Mouse (Mus musculus) forebrain, embryonic 15.5 days (tissue): ENCODE measurements around the gene Gm42417. TPM values are rescaled to one million over a fixed set of nuclear protein-coding genes. Genes with fewer than 3 reads are reported as not detected.

ENCODE experiments used
- ATAC-seq: fragments of 200-750 bp; cut with Nextera tagmentation; replicated peaks from 2 replicates; pipeline ENCODE4 v1.8.0; 2017; ENCODE audit warnings: mild to moderate bottlenecking, moderate TSS enrichment, moderate library complexity
- H3K27ac ChIP-seq: fragments of 300-500 bp; sonication (generic); replicated peaks from 2 replicates; pipeline ENCODE4 v1.5.1; 2015; ENCODE audit warnings: mild to moderate bottlenecking, inconsistent platforms
- H3K27me3 ChIP-seq: fragments of 300-500 bp; sonication (generic); 2 replicates; pipeline ENCODE4 v1.6.1; 2015; ENCODE audit warnings: inconsistent platforms
- H3K36me3 ChIP-seq: fragments of 300-500 bp; sonication (generic); 2 replicates; pipeline ENCODE4 v1.6.1; 2015; ENCODE audit warnings: mild to moderate bottlenecking, inconsistent platforms
- H3K4me1 ChIP-seq: fragments of 300-500 bp; sonication (generic); 2 replicates; pipeline ENCODE4 v1.6.1; 2015; ENCODE audit warnings: inconsistent platforms
- H3K4me2 ChIP-seq: fragments of 300-500 bp; sonication (generic); replicated peaks from 2 replicates; pipeline ENCODE4 v1.6.1; 2015; ENCODE audit warnings: mild to moderate bottlenecking, inconsistent platforms
- H3K4me3 ChIP-seq: fragments of 300-500 bp; sonication (generic); 2 replicates; pipeline ENCODE4 v1.5.1; 2015; ENCODE audit warnings: mild to moderate bottlenecking, inconsistent platforms
- H3K9ac ChIP-seq: fragments of 300-500 bp; sonication (generic); replicated peaks from 2 replicates; pipeline ENCODE4 v1.6.1; 2015; ENCODE audit warnings: mild to moderate bottlenecking, inconsistent platforms
- H3K9me3 ChIP-seq: fragments of 300-500 bp; sonication (generic); 2 replicates; pipeline ENCODE4 v1.6.1; 2016; ENCODE audit warnings: inconsistent platforms
- WGBS: fragments of 180-500 bp; shearing (Covaris S2); methylation state at CpG from one replicate; pipeline ENCODE4 v1.1.7; 2015; ENCODE audit warnings: mixed read lengths; 5-methylcytosine and 5-hydroxymethylcytosine counted together
- polyA plus RNA-seq: library from polyadenylated mRNA; unstranded; fragments of >200 nt; fragmentation: Nextera tagmentation; extraction: Ambion mirVana; gene quantifications from 2 replicates; pipeline ENCODE4 v1.2.1, GENCODE M21; 2015

The Gm42417 gene
- polyA plus RNA-seq, 1 experiment from 2014 or later, result not detected

DNA sequence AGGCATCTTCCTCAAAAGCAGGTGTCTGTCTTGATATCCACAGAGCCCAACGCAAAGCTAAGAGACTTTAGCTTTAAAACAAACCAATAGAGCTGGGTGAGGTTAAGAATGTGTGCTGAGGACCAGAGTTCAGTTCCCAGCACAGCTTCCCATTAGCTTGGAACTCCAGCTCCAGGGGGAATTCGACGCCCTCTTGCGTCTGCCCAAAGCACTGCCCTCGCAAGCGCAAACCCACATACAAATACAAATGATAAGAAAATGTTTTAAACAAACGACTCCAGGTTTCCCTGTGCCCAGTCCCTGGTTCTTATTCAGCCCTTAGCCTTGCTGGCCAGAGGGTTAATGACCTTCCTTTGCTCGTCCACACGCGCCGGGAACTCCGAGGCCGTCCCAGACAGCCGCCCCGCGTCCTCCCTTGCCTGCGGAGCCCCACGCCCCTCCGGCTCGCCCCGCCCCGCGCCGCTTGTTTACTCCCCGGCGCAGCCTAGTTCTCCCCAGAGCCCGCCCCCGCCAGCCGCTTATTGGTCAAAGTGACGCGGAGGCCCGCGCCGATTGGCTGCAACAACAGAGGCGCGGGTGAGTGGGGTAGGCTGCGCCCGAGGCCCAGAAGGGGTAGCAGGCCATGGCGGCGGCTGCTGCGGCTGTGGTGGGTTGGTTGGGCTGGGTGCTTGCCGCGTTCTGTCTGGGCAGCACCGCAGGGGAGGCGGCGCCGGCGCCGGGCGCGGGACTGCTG, 27.8 kb downstream of the Gm42417 start, which contains the start of gene Cnnm3:
Gene Cnnm3, plus strand, starts transcription at position 579 of the 733 bp plus-strand sequence.
- Histone ChIP-seq H3K27me3 (no peaks in the 10 kb centered on the region), H3K4me1 (peaks cover 29% of the 10 kb centered on the region), H3K4me3 (peak within 1 kb of the TSS; percentile 90), H3K27ac (peak within 1 kb of the TSS; percentile 99), H3K36me3 (peaks cover 5% of the 10 kb centered on the region; the same call in 1 of the 2 replicates), H3K9me3 (no peaks in the 10 kb centered on the region), H3K9ac (peak within 1 kb of the TSS; percentile 90), H3K4me2 (peak within 1 kb of the TSS; percentile 81)
- WGBS, result 3% methylated on average over 51 of the region's 51 CpGs
- peak; percentile 98 for ATAC-seq

DNA sequence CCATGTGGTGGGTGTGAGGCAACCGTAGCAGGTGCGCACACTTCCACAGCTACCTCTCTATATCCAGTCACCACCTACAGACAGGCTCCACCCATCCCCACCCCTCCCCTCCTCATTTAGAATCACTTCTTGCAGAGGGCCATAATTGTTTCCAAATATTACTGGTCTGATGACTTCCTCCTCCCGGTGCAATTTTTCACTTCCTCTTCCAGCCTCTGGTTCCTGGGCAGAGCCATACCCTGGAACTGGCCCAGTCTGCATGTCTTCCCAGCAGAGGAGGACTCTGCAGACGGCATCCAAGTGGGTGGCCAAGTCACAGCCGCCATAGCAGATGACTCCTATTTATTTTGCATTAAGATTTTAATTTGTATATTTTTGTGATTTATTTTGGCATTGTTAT, 31.0 kb downstream of the Gm42417 start:
- Histone ChIP-seq H3K4me3 (no peak overlapping the region), H3K4me2 (no peak overlapping the region), H3K27ac (no peak overlapping the region), H3K36me3 (peaks cover 7% of the 10 kb centered on the region; the same call in 1 of the 2 replicates), H3K9ac (no peak overlapping the region), H3K27me3 (no peaks in the 10 kb centered on the region), H3K4me1 (peaks cover 6% of the 10 kb centered on the region), H3K9me3 (no peaks in the 10 kb centered on the region)
- 81% methylated on average over 5 of the region's 5 CpGs for WGBS
- ATAC-seq, result no peak

DNA sequence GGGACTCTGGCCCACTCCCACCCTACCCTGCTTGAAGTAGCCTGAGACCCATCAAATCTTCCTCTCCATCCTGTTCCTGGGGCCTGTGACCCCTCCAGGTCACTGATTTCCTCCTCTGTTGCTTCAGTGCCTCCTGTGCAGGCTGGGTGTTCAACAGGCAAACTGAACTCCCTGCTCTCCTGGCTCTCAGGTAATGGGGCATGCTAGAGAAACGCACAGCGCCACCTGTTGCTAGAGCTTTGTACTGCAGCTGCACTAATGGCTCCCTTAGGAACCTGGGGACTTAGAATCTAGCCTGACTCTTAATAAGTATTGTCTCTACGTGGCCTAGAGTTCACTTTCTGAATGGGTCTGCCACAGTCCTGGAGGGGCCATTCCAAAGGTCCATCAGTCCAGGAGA, 38.0 kb downstream of the Gm42417 start:
- Histone ChIP-seq H3K27me3 (no peaks in the 10 kb centered on the region), H3K4me2 (no peak overlapping the region), H3K4me1 (no peaks in the 10 kb centered on the region), H3K27ac (no peak overlapping the region), H3K4me3 (no peak overlapping the region), H3K9ac (no peak overlapping the region), H3K9me3 (no peaks in the 10 kb centered on the region), H3K36me3 (no peaks in the 10 kb centered on the region)
- 4% methylated on average over 3 of the region's 3 CpGs for WGBS
- peak; percentile 36; the same call in 1 of the 2 replicates for ATAC-seq

- WGBS, result 81% methylated on average over 2 of the region's 2 CpGs
Measured at GRCm38 (mm10) chr1:36497312-36497711, 41.9 kb downstream of the Gm42417 start.

DNA sequence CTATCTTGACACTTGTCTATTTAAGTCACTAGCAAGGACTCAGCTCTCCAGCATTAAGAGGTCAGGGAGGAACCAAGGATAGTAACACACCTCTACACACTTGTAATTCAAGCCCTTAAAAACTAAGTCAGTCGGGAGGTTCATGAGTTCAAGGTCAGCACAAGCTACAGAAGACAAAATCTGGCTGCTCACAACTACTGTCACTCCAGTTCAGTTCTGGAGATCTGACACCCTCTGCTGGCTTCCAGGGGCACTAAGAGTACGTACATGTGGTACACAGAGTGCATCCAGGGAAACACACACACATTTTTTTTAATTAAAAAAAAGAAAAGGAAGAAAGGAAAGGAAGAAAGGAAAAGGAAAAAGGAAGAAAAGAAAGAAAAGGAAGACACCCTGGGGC, 42.5 kb downstream of the Gm42417 start:
- ATAC-seq, result no peak
- Histone ChIP-seq H3K36me3 (no peaks in the 10 kb centered on the region), H3K4me2 (no peak overlapping the region), H3K4me1 (no peaks in the 10 kb centered on the region), H3K9me3 (no peaks in the 10 kb centered on the region), H3K27me3 (no peaks in the 10 kb centered on the region), H3K4me3 (no peak overlapping the region), H3K27ac (no peak overlapping the region), H3K9ac (no peak overlapping the region)
- WGBS, result 47% methylated on average over 2 of the region's 2 CpGs

More at GRCm38 (mm10) chr1:36497312-36497711, 41.9 kb downstream of the Gm42417 start:
- H3K36me3 ChIP-seq, result no peaks in the 10 kb centered on the region
- no peak overlapping the region for H3K9ac ChIP-seq
- no peak overlapping the region for H3K4me3 ChIP-seq
- ATAC-seq, result no peak
- no peak overlapping the region for H3K4me2 ChIP-seq
- no peaks in the 10 kb centered on the region for H3K4me1 ChIP-seq
- H3K9me3 ChIP-seq, result no peaks in the 10 kb centered on the region
- no peaks in the 10 kb centered on the region for H3K27me3 ChIP-seq
- no peak overlapping the region for H3K27ac ChIP-seq

DNA sequence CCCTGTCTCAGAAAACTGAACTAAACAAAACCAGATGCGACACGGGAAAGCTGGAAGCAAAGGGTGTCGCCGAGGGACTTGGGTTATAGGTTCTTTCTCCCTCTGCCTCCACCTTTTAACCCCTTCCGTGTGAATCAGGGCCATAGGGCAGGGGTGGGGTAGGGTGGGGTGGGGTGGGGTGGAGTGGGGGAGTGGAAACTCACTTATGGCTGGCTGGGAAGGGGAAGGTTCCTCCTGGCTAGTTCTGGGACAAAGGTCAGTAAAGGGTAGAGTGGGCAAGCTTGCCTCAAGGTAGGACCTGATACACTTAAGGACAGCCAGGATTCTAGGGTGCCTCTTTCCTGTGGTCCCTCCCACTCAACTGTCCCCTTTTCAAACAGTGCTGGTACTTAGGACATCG, 45.9 kb downstream of the Gm42417 start:
- H3K4me1 ChIP-seq, result no peaks in the 10 kb centered on the region
- H3K36me3 ChIP-seq, result no peaks in the 10 kb centered on the region
- no peak for ATAC-seq
- no peak overlapping the region for H3K9ac ChIP-seq
- no peaks in the 10 kb centered on the region for H3K27me3 ChIP-seq
- 85% methylated on average over 6 of the region's 6 CpGs for WGBS
- H3K9me3 ChIP-seq, result no peaks in the 10 kb centered on the region
- no peak overlapping the region for H3K27ac ChIP-seq
- H3K4me3 ChIP-seq, result no peak overlapping the region
- no peak overlapping the region for H3K4me2 ChIP-seq

GRCm38 (mm10) chr1:36492416-36493139, 46.7 kb downstream of the Gm42417 start:
- Histone ChIP-seq H3K4me2 (no peak overlapping the region), H3K27ac (no peak overlapping the region), H3K36me3 (no peaks in the 10 kb centered on the region), H3K4me1 (no peaks in the 10 kb centered on the region), H3K27me3 (no peaks in the 10 kb centered on the region), H3K4me3 (no peak overlapping the region), H3K9ac (no peak overlapping the region), H3K9me3 (no peaks in the 10 kb centered on the region)
- 48% methylated on average over 9 of the region's 9 CpGs for WGBS
- peak; percentile 53; the same call in 1 of the 2 replicates for ATAC-seq

DNA sequence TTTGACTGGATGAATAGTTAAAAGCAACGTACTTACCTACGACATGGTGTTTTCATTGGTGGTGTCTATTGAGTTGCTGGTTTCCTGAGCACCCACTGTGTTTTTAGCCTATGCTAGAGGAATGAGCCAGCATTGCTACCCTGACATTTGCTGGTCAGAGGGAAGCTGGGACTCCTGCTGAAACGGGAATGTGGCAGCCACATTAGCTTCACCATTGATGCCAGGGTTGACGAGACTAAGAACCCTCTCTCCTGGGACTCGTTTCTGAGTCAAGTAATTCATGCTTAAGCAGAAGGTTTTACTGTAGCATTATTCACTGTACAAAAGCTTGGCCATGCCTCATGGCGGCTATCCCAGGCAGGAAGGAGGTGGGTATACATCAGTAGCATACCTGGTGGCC, 49.6 kb downstream of the Gm42417 start:
- 55% methylated on average over 6 of the region's 6 CpGs for WGBS
- no peak overlapping the region for H3K4me3 ChIP-seq
- H3K27me3 ChIP-seq, result no peaks in the 10 kb centered on the region
- H3K4me1 ChIP-seq, result no peaks in the 10 kb centered on the region
- H3K9ac ChIP-seq, result no peak overlapping the region
- H3K9me3 ChIP-seq, result no peaks in the 10 kb centered on the region
- H3K27ac ChIP-seq, result no peak overlapping the region
- no peak overlapping the region for H3K4me2 ChIP-seq
- H3K36me3 ChIP-seq, result no peaks in the 10 kb centered on the region
- ATAC-seq, result no peak

GRCm38 (mm10) chr1:36487111-36487510, 52.1 kb downstream of the Gm42417 start:
- 87% methylated on average over 9 of the region's 9 CpGs for WGBS
- no peak for ATAC-seq

GRCm38 (mm10) chr1:36485080-36485479, 54.1 kb downstream of the Gm42417 start:
- H3K36me3 ChIP-seq, result no peaks in the 10 kb centered on the region
- no peak for ATAC-seq
- no peaks in the 10 kb centered on the region for H3K27me3 ChIP-seq
- H3K4me3 ChIP-seq, result no peak overlapping the region
- H3K4me1 ChIP-seq, result no peaks in the 10 kb centered on the region
- WGBS, result 81% methylated on average over 7 of the region's 7 CpGs
- no peak overlapping the region for H3K9ac ChIP-seq
- no peak overlapping the region for H3K27ac ChIP-seq
- no peak overlapping the region for H3K4me2 ChIP-seq
- no peaks in the 10 kb centered on the region for H3K9me3 ChIP-seq

More at GRCm38 (mm10) chr1:36487111-36487510, 52.1 kb downstream of the Gm42417 start:
- no peak overlapping the region for H3K4me3 ChIP-seq
- H3K9me3 ChIP-seq, result no peaks in the 10 kb centered on the region
- no peaks in the 10 kb centered on the region for H3K27me3 ChIP-seq
- no peak overlapping the region for H3K27ac ChIP-seq
- H3K36me3 ChIP-seq, result no peaks in the 10 kb centered on the region
- H3K9ac ChIP-seq, result no peak overlapping the region
- H3K4me1 ChIP-seq, result no peaks in the 10 kb centered on the region
- H3K4me2 ChIP-seq, result no peak overlapping the region

- Histone ChIP-seq H3K9ac (no peak overlapping the region), H3K27me3 (no peaks in the 10 kb centered on the region), H3K36me3 (no peaks in the 10 kb centered on the region), H3K27ac (no peak overlapping the region), H3K4me1 (no peaks in the 10 kb centered on the region), H3K4me2 (no peak overlapping the region), H3K9me3 (no peaks in the 10 kb centered on the region), H3K4me3 (no peak overlapping the region)
- WGBS, result 64% methylated on average over 4 of the region's 4 CpGs
- no peak for ATAC-seq
Measured at GRCm38 (mm10) chr1:36483825-36484224, 55.4 kb downstream of the Gm42417 start.
